Mouse (Mus musculus) midbrain, embryonic 11.5 days (tissue): ENCODE measurements around the gene Ccm2l. TPM values are rescaled to one million over a fixed set of nuclear protein-coding genes. Genes with fewer than 3 reads are reported as not detected.

Experiments
- ATAC-seq: fragments of 200-750 bp; cut with Nextera tagmentation; 2 replicates; pipeline ENCODE4 v1.8.0; 2017; ENCODE audit warnings: moderate TSS enrichment, moderate library complexity; ENCODE audit not compliant: low FRiP score
- DNase-seq: peaks from one replicate; pipeline ENCODE4 v3.0.0; 2015; ENCODE audit warnings: low spot score; ENCODE audit errors: missing footprints
- H3K27ac ChIP-seq: fragments of 300-500 bp; sonication (generic); 2 replicates; pipeline ENCODE4 v1.5.1; 2014; ENCODE audit warnings: low read depth, low read length
- H3K27me3 ChIP-seq: fragments of 300-500 bp; sonication (generic); 2 replicates; pipeline ENCODE4 v1.6.1; 2014; ENCODE audit warnings: mild to moderate bottlenecking, low read length, moderate library complexity, mixed read lengths; ENCODE audit not compliant: control insufficient read depth, insufficient read depth
- H3K36me3 ChIP-seq: fragments of 300-500 bp; sonication (generic); 2 replicates; pipeline ENCODE4 v1.6.1; 2014; ENCODE audit warnings: mild to moderate bottlenecking, low read length, moderate library complexity, mixed read lengths; ENCODE audit not compliant: control insufficient read depth, insufficient read depth
- H3K4me1 ChIP-seq: fragments of 300-500 bp; sonication (generic); 2 replicates; pipeline ENCODE4 v1.6.1; 2014; ENCODE audit warnings: low read length; ENCODE audit not compliant: control insufficient read depth, insufficient read depth
- H3K4me2 ChIP-seq: fragments of 300-500 bp; sonication (generic); 2 replicates; pipeline ENCODE4 v1.6.1; 2014; ENCODE audit warnings: mild to moderate bottlenecking, moderate library complexity
- H3K4me3 ChIP-seq: fragments of 300-500 bp; sonication (generic); 2 replicates; pipeline ENCODE4 v1.5.1; 2014; ENCODE audit warnings: low read depth, low read length
- H3K9ac ChIP-seq: fragments of 300-500 bp; sonication (generic); 2 replicates; pipeline ENCODE4 v1.6.1; 2014; ENCODE audit warnings: low read length
- H3K9me3 ChIP-seq: fragments of 300-500 bp; sonication (generic); 2 replicates; pipeline ENCODE4 v1.6.1; 2016; ENCODE audit warnings: low read length; ENCODE audit not compliant: control insufficient read depth
- WGBS: fragments of 180-500 bp; shearing (Covaris S2); extraction: QIAGEN DNeasy Blood & Tissue Kit; methylation state at CpG from one replicate; pipeline ENCODE4 v1.1.7; 2014; 5-methylcytosine and 5-hydroxymethylcytosine counted together
- polyA plus RNA-seq: library from polyadenylated mRNA; unstranded; fragments of >200 nt; fragmentation: Nextera tagmentation; extraction: Ambion mirVana; gene quantifications from 2 replicates; pipeline ENCODE4 v1.2.1, GENCODE M21; 2014

Ccm2l gene
- polyA plus RNA-seq, 1 experiment from 2014 or later = 1.2 TPM

GRCm38 (mm10) chr2:153081866-153082265 is 16.1 kb downstream of the Ccm2l start:
- H3K27ac ChIP-seq = no peak overlapping the region
- DNase-seq (no peak), ATAC-seq (no peak)
- H3K36me3 ChIP-seq = no peaks in the 10 kb centered on the region
- no peaks in the 10 kb centered on the region for H3K27me3 ChIP-seq
- H3K4me2 ChIP-seq = no peak overlapping the region
- H3K9ac ChIP-seq = no peak overlapping the region
- WGBS = 82% methylated on average over 6 of the region's 6 CpGs
- H3K9me3 ChIP-seq = no peaks in the 10 kb centered on the region
- H3K4me1 ChIP-seq = no peaks in the 10 kb centered on the region
- H3K4me3 ChIP-seq = no peak overlapping the region

- ATAC-seq = no peak
- WGBS = 90% methylated on average over 8 of the region's 8 CpGs
Measured at GRCm38 (mm10) chr2:153083275-153083674, 17.5 kb downstream of the Ccm2l start.

GRCm38 (mm10) chr2:153083824-153084223 is 18.1 kb downstream of the Ccm2l start:
- no peaks in the 10 kb centered on the region for H3K4me1 ChIP-seq
- no peak overlapping the region for H3K4me2 ChIP-seq
- H3K36me3 ChIP-seq = no peaks in the 10 kb centered on the region
- no peaks in the 10 kb centered on the region for H3K9me3 ChIP-seq
- no peak for ATAC-seq
- H3K27me3 ChIP-seq = no peaks in the 10 kb centered on the region
- H3K9ac ChIP-seq = no peak overlapping the region
- 84% methylated on average over 4 of the region's 4 CpGs for WGBS
- H3K4me3 ChIP-seq = no peak overlapping the region
- no peak for DNase-seq
- H3K27ac ChIP-seq = no peak overlapping the region

More at GRCm38 (mm10) chr2:153083275-153083674, 17.5 kb downstream of the Ccm2l start:
- no peak overlapping the region for H3K9ac ChIP-seq
- no peaks in the 10 kb centered on the region for H3K9me3 ChIP-seq
- DNase-seq = no peak
- no peak overlapping the region for H3K4me2 ChIP-seq
- no peaks in the 10 kb centered on the region for H3K4me1 ChIP-seq
- no peak overlapping the region for H3K4me3 ChIP-seq
- no peak overlapping the region for H3K27ac ChIP-seq
- H3K27me3 ChIP-seq = no peaks in the 10 kb centered on the region
- H3K36me3 ChIP-seq = no peaks in the 10 kb centered on the region

- Histone ChIP-seq H3K4me3 (no peak overlapping the region), H3K27ac (no peak overlapping the region), H3K4me2 (no peak overlapping the region), H3K36me3 (no peaks in the 10 kb centered on the region), H3K9ac (no peak overlapping the region), H3K9me3 (no peaks in the 10 kb centered on the region), H3K4me1 (no peaks in the 10 kb centered on the region), H3K27me3 (no peaks in the 10 kb centered on the region)
- WGBS = 66% methylated on average over 7 of the region's 7 CpGs
- ATAC-seq (no peak), DNase-seq (no peak)
Measured at GRCm38 (mm10) chr2:153084261-153084976, 18.7 kb downstream of the Ccm2l start.

GRCm38 (mm10) chr2:153085556-153085955 is 19.8 kb downstream of the Ccm2l start:
- H3K4me1 ChIP-seq = no peaks in the 10 kb centered on the region
- no peak for ATAC-seq
- no peak overlapping the region for H3K4me3 ChIP-seq
- H3K27ac ChIP-seq = no peak overlapping the region
- H3K9me3 ChIP-seq = no peaks in the 10 kb centered on the region
- H3K36me3 ChIP-seq = no peaks in the 10 kb centered on the region
- no peak overlapping the region for H3K9ac ChIP-seq
- 83% methylated on average over 6 of the region's 6 CpGs for WGBS
- no peaks in the 10 kb centered on the region for H3K27me3 ChIP-seq
- no peak overlapping the region for H3K4me2 ChIP-seq
- no peak for DNase-seq

- Histone ChIP-seq H3K4me2 (no peak overlapping the region), H3K4me1 (no peaks in the 10 kb centered on the region), H3K4me3 (no peak overlapping the region), H3K9me3 (no peaks in the 10 kb centered on the region), H3K27me3 (no peaks in the 10 kb centered on the region), H3K27ac (no peak overlapping the region), H3K36me3 (no peaks in the 10 kb centered on the region), H3K9ac (no peak overlapping the region)
- DNase-seq = no peak
- no peak for ATAC-seq
- 89% methylated on average over 4 of the region's 4 CpGs for WGBS
Measured at GRCm38 (mm10) chr2:153086166-153086565, 20.4 kb downstream of the Ccm2l start.

- H3K27me3 ChIP-seq = no peaks in the 10 kb centered on the region
- no peak overlapping the region for H3K4me3 ChIP-seq
- no peaks in the 10 kb centered on the region for H3K4me1 ChIP-seq
- no peak overlapping the region for H3K4me2 ChIP-seq
- no peak for DNase-seq
- H3K9ac ChIP-seq = no peak overlapping the region
- WGBS = 89% methylated on average over 10 of the region's 10 CpGs
- no peaks in the 10 kb centered on the region for H3K36me3 ChIP-seq
- no peak overlapping the region for H3K27ac ChIP-seq
- no peak for ATAC-seq
- H3K9me3 ChIP-seq = no peaks in the 10 kb centered on the region
Measured at GRCm38 (mm10) chr2:153087091-153087490, 21.3 kb downstream of the Ccm2l start.

- no peaks in the 10 kb centered on the region for H3K36me3 ChIP-seq
- no peaks in the 10 kb centered on the region for H3K4me1 ChIP-seq
- H3K9me3 ChIP-seq = no peaks in the 10 kb centered on the region
- H3K27ac ChIP-seq = no peak overlapping the region
- no peak overlapping the region for H3K9ac ChIP-seq
- no peak overlapping the region for H3K4me2 ChIP-seq
- H3K27me3 ChIP-seq = no peaks in the 10 kb centered on the region
- DNase-seq (no peak), ATAC-seq (no peak)
- H3K4me3 ChIP-seq = no peak overlapping the region
- WGBS = 73% methylated on average over 2 of the region's 2 CpGs
Measured at GRCm38 (mm10) chr2:153089316-153089715, 23.6 kb downstream of the Ccm2l start.

- Histone ChIP-seq H3K27me3 (no peaks in the 10 kb centered on the region), H3K36me3 (no peaks in the 10 kb centered on the region), H3K27ac (no peak overlapping the region), H3K9me3 (no peaks in the 10 kb centered on the region), H3K4me1 (no peaks in the 10 kb centered on the region), H3K4me3 (no peak overlapping the region), H3K4me2 (no peak overlapping the region), H3K9ac (no peak overlapping the region)
- ATAC-seq (no peak), DNase-seq (no peak)
- 45% methylated on average over 10 of the region's 10 CpGs for WGBS
Measured at GRCm38 (mm10) chr2:153090551-153091165, 24.9 kb downstream of the Ccm2l start.
